Mouse (Mus musculus): ENCODE measurements around the gene Cntrl.

The Cntrl gene

DNA sequence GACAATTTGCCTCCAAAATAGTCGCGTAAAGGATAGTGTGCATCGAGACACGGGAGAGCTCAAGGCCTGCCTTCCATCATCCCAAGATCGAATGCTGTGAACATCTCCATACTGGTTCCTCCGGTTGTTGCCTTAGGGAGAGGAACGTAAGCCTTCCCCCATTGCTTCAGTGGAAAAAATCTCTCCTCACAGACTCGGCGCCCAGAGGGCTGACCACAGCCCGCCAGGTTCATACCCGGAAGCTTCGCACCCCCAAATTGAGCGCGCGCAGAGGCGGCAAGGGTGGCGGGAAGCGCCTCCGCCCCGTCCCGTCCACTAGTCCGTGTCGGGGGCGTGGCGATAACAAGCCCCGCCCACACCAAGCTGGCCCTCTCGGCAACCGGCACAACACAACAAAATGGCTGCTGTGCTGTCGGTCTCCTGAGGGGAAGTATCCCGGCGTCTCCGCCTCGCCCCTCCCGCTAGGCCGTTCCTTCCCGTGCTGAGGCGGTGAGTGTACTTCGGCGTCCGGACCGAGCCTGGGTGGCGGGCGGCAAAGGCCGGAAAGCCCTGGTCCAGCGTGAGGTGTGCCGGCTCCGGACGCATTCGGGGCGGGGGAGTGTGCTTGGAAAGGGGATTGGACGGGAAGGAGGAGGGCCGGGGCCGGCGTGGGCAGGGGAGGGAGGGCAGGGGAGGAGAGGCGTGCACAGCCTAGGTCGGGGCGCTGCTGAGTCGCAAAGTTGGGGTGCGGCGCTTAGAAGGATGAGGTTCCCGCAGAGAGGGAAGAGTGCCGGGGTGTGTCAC lies at the start of gene Cntrl:
TSS of gene Cntrl (plus strand) at position 352 of the 783 bp plus-strand sequence.
- in situ Hi-C loops (cut with MboI; ENCODE audit: unreplicated experiment in 2 of 2) = loop anchor here (5.0 to 10.0 kb wide), 3 partner anchors 62 to 327 kb away; no protein-coding TSS in a partner anchor

DNA sequence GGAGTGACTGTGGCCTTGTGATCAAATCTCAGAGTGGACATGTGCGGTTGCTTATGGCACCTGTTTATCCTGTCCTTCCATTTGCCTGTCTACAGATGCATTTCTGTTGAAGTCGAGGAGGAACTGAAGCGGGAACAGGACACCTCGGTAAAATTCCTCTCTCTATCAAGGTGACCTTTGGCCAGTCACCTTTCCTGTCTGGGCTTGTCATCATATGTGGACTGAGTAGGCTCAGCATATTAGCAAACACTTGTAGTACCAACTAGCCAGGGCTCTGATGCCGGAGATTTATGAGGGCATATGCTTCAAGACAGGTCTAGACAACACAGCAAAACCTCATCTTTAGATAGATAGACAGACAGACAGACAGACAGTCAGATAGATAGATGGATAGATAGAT lies 49.0 kb upstream of the Cntrl start:
- in situ Hi-C loops (cut with MboI; ENCODE audit: unreplicated experiment in 2 of 2) = no loop called here

DNA sequence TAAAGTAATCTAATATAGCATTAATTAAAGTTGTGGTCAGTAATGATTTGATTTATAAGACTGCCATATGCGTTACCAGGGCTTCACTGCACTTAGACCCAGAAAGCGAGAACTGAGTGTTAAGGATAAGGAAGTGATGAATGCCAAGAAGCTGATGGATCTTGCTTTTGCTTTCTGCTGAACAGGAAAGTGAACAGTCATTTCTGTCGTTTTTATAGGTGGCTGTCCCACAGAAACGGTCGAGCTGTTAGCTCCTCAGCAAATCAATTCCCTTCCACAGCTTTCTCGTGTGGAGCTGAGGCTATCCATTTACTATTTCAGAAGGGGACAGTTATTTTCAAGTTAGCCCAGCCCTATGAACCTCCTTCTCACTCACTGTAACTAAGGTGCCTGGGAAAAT lies 48.4 kb upstream of the Cntrl start:
- in situ Hi-C loops (cut with MboI; ENCODE audit: unreplicated experiment in 2 of 2) = no loop called here

DNA sequence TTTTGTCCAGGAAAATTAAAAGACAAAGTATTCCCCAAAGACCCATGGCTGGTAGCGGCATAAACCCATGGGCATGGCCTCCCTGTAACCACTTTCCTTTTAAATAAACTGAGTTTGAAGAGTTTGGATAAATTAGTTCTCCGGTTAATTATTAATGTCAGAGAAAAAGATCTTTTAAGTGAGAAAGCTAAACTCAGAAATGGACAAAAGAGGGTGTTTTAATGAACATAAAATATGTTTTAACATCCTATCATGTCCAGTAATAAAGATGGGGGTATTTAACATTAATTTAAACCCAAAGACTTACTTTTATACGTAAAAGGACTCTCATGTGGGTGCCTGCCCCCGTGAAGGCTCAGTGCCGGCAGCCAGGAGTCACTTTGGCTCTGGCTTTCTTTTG lies 48.0 kb upstream of the Cntrl start, which contains the start of gene Hc:
TSS of gene Hc (minus strand) at position 101 of the 400 bp plus-strand sequence.
- in situ Hi-C loops (cut with MboI; ENCODE audit: unreplicated experiment in 2 of 2) = no loop called here

DNA sequence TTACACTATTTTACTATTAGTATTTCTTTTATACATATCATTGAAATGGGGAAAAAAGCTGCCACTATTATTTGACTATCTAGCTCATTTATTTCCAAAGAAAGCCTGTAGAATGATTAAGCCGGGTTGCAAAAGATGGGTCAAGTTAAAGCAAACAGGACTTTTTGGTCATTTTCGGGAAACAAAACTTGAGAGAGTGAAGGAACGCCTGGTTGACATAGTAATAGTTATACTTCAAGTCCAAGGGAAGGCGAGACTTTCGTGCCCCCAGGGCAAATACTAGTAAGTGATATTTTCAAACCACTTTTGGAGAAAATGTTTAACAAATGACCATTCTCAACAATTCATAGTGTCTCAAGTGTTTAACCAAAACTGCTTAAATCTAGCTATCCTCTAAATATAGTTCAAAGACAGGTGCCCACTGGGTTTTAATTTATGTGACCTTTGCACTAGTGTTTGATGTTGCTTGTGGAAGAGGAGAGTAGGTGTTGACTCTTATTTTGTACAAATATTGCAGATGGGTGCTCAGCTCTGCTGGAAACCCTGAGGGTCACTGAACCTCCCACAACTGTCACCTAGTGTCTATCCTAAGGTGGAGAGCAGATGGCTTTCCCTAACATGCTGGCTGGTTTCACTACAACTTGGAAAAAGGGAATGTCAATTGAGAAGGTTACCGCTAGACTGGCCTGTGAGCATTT lies 45.8 kb upstream of the Cntrl start:
- in situ Hi-C loops (cut with MboI; ENCODE audit: unreplicated experiment in 2 of 2) = no loop called here

DNA sequence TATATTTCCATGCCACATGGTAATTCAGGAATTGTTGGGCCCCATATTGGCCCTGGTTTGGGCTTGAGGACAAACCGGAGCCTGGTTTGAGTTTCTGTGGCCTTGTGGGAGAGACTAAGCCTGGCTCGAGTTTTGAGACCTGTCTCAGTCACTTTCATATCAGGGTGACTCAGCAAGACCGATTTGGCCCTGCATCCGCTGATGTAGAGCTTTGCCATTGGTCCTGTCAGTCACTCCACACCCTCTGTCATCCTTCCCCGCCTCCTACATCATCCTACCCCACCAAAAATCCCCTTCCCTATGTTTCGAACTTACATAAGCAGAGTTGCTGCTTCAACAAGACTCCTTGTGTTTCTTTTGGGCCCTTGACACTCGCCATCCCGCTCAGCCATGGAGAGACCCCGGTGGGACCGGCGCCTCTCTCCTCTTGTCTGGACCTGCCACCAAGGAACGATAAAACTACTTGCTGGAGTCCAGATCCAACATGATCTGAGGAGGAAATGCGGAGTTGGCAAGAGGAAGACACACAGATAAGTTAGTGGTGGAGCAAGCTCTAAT lies 42.7 kb upstream of the Cntrl start:
- in situ Hi-C loops (cut with MboI; ENCODE audit: unreplicated experiment in 2 of 2) = no loop called here

DNA sequence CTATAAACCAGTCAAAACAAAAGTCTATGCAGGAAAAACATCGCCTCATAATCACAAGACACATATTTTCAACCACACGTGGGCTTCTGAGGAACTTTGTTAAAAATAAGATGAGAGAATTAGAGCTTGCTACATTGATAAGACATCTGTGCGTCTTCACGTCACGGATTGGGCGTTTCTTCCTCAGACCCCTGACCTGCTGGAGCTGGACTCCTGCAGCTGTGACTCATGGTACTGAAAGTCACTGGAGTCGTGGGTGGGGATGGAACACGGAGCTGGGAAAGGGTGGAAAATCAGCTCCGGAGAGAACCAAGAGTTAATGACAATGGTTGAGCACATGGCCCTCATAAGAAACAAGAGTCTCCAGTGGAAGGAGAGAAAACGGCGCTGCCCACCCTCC lies 42.2 kb upstream of the Cntrl start:
- in situ Hi-C loops (cut with MboI; ENCODE audit: unreplicated experiment in 2 of 2) = no loop called here

DNA sequence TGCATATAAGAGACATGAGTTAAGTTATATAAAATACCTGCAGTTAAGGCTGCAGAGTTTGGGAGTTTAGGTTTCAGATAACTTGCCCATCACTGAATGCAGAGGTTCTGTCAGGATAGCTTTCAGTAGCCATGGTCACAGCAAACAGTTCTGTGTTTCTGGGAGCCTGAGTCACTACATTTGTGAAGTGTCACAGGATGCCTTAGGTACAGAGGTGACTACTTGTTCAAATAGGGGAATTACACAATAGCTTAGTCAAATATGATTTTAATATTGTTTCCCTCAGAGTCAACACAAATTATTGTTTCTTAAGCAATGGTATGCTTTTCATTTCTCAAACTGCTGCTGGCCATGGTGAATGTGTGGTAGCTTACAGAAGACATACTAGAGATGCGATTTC lies 40.2 kb upstream of the Cntrl start:
- in situ Hi-C loops (cut with MboI; ENCODE audit: unreplicated experiment in 2 of 2) = no loop called here

DNA sequence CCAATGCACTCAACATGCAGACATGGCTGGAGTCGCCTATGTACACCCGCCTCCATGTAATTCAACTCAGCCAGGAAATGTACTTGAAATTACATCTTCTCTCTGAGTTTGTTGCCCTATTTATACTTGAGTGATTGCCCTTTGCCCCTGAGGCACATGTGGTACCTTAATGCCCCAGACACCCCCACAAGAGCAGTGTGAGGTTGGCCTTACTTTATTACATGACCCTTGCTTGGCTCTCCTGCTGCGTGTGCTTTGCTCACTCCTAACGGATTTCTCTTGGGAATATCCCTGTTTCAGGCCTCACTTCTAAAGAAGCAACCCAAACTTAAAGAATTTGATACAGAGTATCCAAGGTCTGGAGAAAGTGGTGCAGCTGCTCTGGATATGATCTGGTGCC lies 39.0 kb upstream of the Cntrl start:
- in situ Hi-C loops (cut with MboI; ENCODE audit: unreplicated experiment in 2 of 2) = no loop called here

DNA sequence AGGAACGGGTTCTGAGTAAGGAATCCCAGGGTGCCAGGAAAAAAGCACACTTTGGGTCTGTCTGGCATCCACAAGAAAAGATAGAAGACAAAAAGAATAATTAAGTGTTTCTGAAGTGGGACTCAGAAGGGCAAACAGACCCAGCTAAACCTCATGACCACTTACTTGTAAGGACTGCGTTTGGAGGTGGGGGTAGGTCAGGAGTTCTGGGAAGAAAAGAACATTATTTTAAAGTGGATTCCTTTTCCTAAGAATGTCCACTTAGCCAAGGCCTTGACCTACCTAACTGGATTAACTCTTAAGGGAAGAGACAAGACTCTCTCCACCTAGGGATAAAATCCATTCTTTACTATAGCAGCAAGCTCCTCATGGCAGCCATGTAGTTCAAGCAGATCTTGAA lies 36.7 kb upstream of the Cntrl start:
- in situ Hi-C loops (cut with MboI; ENCODE audit: unreplicated experiment in 2 of 2) = no loop called here

DNA sequence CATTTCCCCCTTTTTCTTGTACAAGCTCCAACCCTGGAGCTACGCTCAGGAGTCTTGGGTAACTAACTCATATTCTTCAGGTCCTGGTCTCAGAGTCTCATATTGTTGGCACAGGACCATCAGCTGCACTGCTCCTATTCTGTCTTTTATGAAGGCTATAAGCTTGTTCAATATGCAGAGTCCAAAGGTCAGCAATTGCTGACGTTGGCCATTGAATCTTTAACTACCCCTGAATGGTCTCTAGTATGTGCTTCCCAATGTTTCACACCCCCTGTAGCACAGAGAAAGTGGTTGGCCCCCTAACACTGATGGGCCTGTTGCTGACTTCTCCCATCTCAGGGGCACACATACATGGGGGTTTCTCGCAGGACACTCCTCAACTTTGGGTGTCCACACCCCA lies 35.0 kb upstream of the Cntrl start:
- in situ Hi-C loops (cut with MboI; ENCODE audit: unreplicated experiment in 2 of 2) = no loop called here

DNA sequence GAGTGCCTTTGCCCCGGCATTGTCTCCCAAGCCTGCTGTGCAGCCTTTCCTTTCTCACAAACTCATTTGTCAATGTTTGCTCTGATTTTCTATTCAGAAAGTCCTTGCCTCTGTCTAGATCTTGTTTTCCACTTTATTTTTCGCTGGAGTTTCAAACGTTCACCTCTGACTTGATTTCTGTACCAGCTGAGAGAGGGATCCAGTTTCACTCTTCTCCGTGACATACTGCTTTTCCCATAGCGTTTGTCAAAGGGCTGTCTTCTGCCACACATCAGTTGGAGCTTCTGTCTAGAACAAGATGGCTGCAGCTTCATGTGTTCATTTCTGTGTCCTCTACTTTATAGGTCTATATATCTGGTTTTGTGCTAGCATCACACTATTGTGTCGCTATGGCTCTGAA lies 30.1 kb upstream of the Cntrl start:
- in situ Hi-C loops (cut with MboI; ENCODE audit: unreplicated experiment in 2 of 2) = no loop called here

DNA sequence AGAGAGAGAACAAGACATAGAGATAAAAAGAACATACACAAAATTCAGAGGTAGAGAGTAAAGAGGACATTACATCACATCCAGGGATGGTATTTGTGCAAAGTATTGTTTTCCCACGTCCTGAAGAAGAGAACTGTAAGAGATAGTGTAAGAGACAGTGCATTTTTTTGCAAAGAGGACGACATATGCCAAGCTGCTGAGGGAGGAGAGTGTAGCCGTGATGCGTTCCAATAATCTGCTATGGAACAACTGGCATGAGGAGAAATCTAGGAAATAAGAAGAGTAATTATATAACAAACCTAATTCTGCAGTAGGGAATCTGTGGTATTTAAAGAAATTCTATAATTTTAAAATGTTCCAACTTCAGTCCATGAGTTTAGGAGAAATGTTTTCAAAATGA lies 21.9 kb upstream of the Cntrl start:
- in situ Hi-C loops (cut with MboI; ENCODE audit: unreplicated experiment in 2 of 2) = no loop called here

DNA sequence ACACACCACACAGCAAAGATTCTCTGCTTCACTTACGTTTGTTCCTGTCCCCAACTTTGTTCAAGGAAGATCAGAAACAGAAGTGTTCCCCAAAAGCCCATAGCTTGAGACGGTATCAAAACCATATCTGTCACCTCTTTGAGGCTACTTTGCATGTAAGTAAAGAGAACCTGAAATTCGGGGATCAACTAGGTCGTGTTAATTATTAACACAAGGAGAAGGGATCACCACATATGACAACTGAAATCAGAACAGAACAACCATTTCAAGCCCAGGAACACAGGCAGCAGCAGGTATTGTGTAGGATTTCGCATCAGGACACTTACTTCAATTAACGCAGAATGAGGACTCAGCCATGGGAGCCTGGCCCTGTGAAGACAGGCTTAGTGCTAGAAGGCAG lies 8.8 kb upstream of the Cntrl start:
- in situ Hi-C loops (cut with MboI; ENCODE audit: unreplicated experiment in 2 of 2) = loop anchor here in 1 of 2 experiments (10.0 kb wide), 1 partner anchor 126 kb away; no protein-coding TSS in a partner anchor

DNA sequence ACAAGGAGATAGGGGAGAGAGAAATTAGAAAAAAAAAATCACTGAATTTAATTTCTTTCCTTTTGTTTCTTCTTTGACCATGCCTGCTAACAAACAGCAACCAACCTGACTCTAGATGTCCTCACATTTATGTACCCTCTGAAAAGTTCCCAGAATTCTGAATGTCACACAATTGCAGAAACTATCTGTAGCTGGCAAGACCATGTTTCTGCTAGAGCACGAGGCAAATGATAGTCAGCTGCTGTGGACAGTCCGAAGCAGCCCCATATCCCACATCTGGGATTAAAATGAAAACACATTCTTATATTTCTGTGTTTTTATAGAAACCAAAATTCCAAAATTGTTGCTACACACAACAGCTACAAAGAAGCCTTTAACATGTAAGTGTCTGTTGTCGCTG lies 7.8 kb upstream of the Cntrl start, which contains the start of gene AI182371:
TSS of gene AI182371 (minus strand) at position 101 of the 400 bp plus-strand sequence.
- in situ Hi-C loops (cut with MboI; ENCODE audit: unreplicated experiment in 2 of 2) = loop anchor here in 1 of 2 experiments (10.0 kb wide), 1 partner anchor 127 kb away; no protein-coding TSS in a partner anchor

DNA sequence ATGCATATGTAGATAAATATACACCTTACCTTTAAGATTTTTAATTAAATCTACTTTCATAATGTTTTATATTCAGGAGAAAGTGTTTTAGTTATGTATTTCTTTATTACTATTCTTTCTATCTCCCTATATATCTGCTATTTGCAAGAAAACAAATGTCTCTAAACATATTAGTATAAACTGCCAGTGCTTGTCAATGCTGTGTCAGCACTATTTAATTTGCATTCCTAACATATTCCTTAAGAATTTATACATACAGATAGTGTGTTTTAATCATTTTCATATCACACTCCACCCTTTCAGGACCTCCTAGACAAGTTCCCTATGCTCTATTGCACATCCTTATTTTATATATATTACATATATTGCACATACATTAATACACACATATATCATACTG lies 6.5 kb upstream of the Cntrl start:
- in situ Hi-C loops (cut with MboI; ENCODE audit: unreplicated experiment in 2 of 2) = loop anchor here in 1 of 2 experiments (10.0 kb wide), 1 partner anchor 128 kb away; no protein-coding TSS in a partner anchor

DNA sequence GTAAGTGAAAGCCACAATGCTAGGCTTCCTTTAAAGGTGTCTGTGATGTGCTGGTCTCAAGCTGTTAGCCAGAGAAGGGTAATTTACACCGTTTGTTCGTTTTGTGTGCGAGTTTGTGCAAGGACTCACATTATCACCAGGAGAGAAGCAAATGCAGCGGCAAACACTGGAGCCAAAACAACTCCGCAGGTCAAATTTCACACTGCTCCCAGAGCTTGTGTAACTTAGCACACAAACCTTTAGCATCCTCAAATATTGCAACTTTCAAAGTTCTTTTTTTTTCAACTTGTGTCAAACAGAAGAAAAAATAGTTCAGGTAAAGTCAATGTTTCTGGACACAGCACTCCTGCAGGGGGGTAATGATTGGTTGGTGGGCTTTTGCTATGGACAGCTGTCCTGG lies 5.7 kb upstream of the Cntrl start:
- in situ Hi-C loops (cut with MboI; ENCODE audit: unreplicated experiment in 2 of 2) = loop anchor here in 1 of 2 experiments (10.0 kb wide), 1 partner anchor 129 kb away; no protein-coding TSS in a partner anchor

DNA sequence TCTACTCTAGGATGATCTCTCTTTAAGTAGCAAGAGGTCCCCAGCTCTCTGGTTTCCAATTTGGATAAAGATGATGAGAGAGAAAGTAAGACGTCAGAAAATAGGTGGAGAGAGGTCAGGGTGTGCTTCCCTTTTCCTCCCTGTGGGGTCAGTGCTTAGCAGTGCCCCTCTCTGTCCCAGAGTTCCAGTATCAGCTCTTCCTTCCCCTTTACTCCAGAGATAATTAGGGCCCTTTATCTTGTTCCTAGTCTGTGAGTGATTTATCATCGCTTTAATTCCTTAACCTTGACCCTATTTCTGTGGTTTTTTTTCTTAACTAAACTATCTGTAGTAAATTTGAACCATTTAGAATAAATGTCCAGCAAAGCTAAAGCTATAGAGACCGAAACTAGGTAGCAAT lies 4.4 kb upstream of the Cntrl start:
- in situ Hi-C loops (cut with MboI; ENCODE audit: unreplicated experiment in 2 of 2) = loop anchor here (5.0 to 10.0 kb wide), 3 partner anchors 58 to 323 kb away; no protein-coding TSS in a partner anchor

DNA sequence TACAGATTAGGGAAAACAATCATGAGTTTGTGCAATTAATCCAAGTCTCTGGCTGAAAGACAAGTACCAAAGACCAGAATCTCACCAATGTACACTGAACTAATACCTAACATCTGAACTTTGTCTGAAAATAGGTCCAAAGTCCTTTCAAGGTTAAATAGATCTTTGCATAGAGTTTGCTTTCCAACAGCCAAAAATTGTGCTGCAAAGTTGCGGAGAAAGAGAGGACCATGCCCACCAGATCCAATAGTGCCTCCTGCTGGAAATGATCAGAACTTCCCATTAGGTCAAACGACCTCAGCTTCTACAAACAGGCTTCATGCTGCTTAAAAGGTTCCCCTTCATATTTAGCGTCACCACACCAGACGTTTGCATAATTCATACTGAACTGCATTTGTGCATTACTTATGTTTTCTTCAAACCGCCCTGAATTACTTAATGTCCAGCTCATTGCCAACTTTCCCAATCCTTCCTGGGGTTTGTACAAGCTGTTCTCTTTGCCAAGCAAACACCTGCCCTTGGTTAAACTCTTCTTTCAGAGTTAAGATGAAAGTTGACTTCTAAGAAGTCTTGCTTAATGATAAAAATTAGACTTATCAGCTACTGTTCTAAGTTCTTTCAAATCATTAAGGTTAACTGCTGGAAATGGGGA lies 1.2 kb upstream of the Cntrl start:
- in situ Hi-C loops (cut with MboI; ENCODE audit: unreplicated experiment in 2 of 2) = loop anchor here (5.0 to 10.0 kb wide), 3 partner anchors 61 to 326 kb away; no protein-coding TSS in a partner anchor

DNA sequence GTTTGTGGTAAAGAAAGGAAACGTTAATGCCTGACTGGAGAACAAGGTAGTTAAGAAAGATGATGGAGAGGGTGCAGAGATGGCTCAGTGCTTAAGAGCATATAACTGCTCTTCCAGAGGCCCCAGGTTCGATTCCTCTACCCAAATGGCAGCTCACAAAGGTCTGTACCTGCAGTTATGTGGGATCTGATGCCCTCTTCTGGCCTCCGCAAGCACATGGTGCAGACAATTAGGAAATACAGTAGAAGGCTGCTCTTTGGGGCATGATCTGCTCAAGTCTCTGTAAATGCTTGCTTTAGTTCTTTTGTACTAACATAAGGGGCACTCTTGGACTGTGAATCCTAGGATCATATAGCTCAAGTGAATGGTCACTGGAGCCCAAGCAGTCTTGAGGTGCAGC lies 580 bp upstream of the Cntrl start:
- in situ Hi-C loops (cut with MboI; ENCODE audit: unreplicated experiment in 2 of 2) = loop anchor here (5.0 to 10.0 kb wide), 3 partner anchors 61 to 326 kb away; no protein-coding TSS in a partner anchor
